Mouse (Mus musculus): ENCODE data around the gene Tob2.

DNA sequence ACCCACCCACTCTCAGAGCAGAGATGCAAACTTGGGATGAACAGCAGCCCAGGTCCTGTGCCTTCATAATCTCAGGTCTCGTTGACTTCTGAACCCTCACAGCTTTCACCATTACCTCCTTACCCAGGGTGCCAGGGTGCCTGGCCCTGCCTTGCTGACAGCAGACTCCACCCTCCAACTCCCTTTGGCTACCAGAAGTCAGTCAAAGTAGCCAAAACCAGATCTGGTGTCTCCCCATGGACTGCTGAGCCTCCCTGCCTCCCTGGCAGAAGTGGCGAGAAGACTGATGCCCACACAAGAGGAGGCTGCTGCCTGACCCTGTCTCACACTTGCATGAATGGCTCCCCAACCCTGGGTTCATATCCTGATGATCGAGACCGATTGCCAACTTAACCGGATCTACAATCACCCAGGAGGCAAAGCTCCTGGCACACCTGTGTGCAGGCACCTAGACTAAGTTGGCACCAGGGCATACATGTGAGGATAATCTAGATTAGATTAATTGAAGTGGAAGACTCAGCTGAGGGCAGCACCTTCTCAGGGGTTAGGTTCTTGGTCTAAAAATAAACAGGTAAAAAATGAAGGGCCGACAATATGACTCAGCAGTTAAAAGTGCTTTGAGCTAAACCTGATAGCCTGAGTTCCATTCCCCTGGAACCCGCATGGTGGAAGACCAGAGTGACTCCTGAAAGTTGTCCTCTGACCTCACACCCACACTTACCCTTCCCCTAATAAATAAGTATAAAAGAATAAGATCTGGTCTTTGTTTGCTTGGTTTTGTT lies 30.0 kb downstream of the Tob2 start:
- no peak for TF ChIP-seq CTCF (conservative IDR thresholded peaks at IDR 0.05; ENCODE audit: insufficient read depth, insufficient read length, low read depth, low read length)
- no peak for TF ChIP-seq POLR2A (IDR thresholded peaks at IDR 0.05; ENCODE audit: low read depth, low read length)
